Mouse (Mus musculus): ENCODE results near the gene Psip1.

GRCm38 (mm10) chr4:83427141-83427540 is 59.1 kb downstream of the Psip1 start:
- TF ChIP-seq CTCF (IDR thresholded peaks at IDR 0.05; ENCODE audit: extremely low read depth, insufficient read depth, insufficient read length, insufficient replicate concordance) (no peak), POLR2A (IDR thresholded peaks at IDR 0.05; ENCODE audit: low read depth, low read length) (no peak)

Measured in spleen, adult 2 months (tissue).